Mouse (Mus musculus) heart, adult 2 months (tissue): ENCODE measurements around the gene Slc25a48.

ENCODE experiments used
- CTCF ChIP-seq: fragments of 200-600 bp; IDR thresholded peaks from 2 replicates; pipeline ENCODE4 v1.8.1; 2022; ENCODE audit warnings: antibody characterized with exemption, mild to moderate bottlenecking, moderate library complexity
- EP300 ChIP-seq: fragments of 200-500 bp; IDR thresholded peaks from 2 replicates; pipeline ENCODE4 v1.6.1; 2011; ENCODE audit warnings: low read depth, low read length, control low read depth; ENCODE audit not compliant: insufficient read depth
- POLR2A ChIP-seq: fragments of 200-500 bp; IDR thresholded peaks from 2 replicates; pipeline ENCODE4 v1.6.1; 2011; ENCODE audit warnings: mild to moderate bottlenecking, low read depth, low read length, control low read depth; ENCODE audit not compliant: insufficient read depth

- TF ChIP-seq POLR2A: no peak
- no peak for TF ChIP-seq CTCF
- no peak for TF ChIP-seq EP300
These were observed 19.3 kb upstream of the Slc25a48 start for GRCm38 (mm10) chr13:56418685-56419483.
